Mouse (Mus musculus): ENCODE data around the gene Zdhhc19. TPM values are rescaled to one million over a fixed set of nuclear protein-coding genes. Genes with fewer than 3 reads are reported as not detected.
"Not testable (repeated sequence)": the region's sequence is repeated elsewhere in the genome, so short reads cannot be mapped to it uniquely, and the experiment has no call there.

Gene Zdhhc19
- total RNA-seq, 4 experiments from 2014 or later = not detected

DNA sequence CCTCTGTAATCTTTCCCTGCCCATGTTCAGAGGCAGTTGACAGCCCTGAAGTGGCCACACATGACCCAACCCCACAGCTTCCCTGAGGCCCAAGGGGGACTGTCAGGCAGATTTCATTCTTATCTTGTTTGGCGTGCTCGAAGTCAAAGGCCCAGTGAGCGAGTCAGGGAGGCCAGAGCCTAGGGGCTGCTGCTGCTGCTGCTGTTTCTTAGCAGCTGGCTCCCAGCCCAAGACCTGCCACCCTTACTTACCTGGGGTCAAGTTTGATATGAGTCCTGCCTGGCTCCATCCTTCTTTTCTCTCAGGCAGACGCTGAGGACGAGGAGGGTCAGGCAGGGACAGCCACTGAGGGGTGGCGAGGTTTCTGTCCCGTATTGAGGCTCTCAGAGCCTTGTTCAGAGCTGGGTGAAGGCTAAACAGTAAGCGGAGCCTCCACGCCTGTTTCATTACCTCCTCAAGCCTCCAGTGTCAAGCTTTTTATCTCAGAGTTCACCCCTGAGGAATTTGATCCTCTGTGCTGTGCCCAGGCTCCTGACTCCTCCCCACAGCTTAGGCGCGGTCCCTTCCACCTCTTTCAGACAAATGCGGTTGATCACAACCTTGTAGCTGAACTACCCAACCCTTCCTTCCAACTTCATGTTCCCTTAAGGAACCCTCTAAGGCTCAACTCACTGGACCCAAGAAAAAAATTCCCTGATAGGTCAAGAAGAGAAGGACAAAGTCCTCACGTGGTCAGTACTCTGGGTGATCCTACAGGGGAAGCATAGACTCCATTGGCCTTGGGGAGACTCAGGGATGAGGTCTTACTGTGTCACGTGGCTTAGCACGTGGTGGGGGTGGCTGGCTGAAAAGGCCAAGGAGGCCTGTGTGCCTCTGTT lies 8.6 kb upstream of the Zdhhc19 start, which contains the start of gene Slc51a:
Gene Slc51a (minus strand): TSS at position 646 of the 878 bp plus-strand sequence.
- no peak for DNase-seq (ENCODE audit: low spot score)

DNA sequence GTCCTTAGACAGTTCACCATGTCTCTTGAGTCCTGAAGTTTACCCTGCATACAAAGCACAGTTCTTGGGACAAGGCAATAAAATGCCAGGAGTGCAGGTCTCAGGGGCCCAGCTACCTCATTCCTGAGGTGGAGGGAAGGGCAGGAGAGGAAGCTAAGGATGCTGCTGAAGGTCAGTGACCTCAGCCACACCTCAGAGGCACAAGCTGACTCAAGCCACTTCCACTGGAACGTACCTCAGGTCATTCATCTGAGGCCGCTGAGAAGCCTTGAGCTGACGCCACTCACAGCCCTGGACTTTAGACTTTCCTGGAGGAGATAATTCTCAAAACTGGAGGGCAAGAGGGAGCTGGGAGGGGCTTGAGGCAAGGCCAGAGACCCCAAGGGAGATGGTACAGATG lies 7.1 kb upstream of the Zdhhc19 start:
- no peak for DNase-seq (ENCODE audit: low spot score)

DNA sequence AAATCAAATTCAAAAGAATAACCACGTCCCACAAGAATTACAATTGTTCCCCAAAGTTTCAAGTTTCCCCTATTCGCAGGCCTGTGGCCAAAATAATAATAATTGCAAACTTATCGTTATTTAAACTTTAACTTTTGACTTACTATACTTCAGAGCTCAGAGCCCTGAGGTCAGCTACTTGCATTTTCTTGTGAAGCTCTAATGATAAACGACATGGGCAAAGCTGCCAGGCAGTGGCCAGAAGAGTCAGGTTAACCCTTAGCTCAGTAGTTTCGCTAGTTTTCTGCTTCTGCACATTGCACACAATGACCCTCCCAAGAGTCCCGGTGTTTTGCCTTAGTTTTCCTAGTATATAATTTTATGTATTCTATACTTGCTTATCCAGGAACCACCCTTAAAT lies 1.7 kb upstream of the Zdhhc19 start:
- not testable (repeated sequence) for DNase-seq (ENCODE audit: low spot score)

- no peak for DNase-seq (ENCODE audit: low spot score)
These were observed 2.9 kb downstream of the Zdhhc19 start for GRCm38 (mm10) chr16:32498996-32499395.

DNA sequence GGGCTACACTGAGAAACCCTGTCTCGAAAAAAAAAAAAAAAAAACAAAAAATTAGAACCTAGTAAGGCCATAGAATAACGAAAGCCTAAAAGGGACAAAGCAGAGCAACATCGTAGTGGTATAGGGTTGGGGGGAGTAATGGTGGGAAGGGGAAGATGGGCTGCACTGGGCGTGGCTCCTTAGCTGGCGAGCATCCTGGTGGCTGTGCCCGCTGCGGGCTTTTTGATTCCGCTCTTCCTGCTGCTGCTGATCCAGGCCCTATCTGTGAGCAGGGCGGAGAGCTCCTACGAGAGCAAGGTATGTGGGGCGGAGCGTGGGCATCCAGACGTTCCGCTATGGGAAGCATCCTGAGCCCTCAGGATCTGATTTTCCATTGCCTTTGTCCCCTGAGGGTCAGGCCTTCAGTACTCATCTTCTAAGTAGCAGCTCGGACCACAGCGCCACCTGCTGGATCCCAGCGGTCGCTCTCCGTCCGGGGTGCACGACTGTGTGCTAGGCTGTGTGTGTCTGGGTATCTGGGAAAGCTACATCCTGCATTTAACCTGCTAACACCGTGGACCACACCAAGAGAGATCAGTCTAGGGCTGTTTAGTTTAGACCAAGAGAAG lies 3.5 kb downstream of the Zdhhc19 start:
- DNase-seq (ENCODE audit: low spot score) = peak; percentile 65

DNA sequence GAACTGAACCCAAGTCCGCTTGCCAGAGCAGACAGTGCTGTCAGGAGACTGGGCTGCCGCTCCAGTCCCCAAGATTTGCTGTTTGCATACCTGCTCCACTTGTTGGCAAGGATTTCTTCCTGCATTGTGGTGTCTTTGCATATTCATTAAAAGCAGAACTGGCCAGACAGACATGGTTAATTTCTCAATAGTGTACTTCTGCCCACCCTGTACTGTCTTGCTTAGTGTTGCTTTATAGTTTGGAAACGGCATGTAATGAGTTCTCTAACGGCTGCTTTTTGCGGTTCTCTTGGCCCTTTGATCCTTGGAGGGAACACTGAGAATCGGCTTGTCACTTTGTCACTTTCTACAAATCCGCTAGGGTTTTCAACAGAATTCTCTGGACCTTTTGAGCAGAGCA lies 5.4 kb downstream of the Zdhhc19 start:
- no peak for DNase-seq (ENCODE audit: low spot score)

DNA sequence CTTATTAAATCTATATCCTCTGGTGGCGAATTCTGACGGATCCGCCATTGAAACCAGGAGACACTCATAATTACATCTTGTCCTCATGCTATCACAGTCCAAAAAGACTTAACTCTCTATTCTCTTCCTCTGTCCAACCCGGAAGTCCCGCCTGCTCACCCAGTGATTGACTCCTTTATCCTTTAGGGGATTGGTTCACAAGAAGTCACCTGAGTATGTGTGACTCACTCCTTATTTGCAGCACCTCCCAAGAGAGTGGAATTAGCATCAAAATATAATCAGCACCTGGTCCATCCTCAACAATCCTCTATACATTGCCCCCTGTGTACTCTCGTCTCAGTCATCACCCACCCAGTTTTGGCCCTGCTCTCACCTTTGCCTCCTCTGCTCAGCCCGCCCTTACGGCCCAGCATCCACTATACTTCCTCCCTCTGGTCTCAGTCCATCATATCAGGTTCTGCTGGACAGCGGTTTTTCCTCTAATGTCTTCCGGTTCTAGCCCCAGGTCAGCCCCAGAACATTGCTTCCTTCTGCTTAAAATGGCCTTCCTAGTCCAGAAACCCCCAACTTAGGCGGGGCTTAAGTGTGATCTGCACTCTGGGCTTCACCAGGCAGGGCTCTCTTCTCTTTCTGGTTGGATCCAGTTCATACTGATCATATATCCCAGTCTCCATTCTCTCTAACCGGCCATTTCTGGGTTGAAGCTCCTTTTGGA lies 6.7 kb downstream of the Zdhhc19 start:
- DNase-seq (ENCODE audit: low spot score) = no peak

DNA sequence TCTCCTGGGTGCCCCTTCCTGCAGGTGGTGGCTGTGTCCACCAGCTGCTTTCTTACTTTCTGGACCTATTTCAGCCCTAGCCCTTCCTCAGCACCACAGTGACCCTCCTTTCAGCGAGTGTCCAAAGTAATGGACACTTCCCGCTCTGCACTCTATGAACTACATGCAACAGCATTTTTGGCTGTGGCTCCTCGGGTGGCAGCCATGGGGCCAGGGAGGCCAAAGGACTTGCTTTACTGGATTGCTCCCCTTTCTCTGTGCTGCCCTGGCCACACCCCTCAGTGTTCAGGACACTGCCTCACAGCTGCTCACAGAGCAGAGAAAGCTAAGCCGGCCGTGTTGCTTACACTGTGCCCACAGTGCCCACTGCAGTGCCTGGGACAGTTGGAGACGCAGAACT lies 7.6 kb downstream of the Zdhhc19 start:
- DNase-seq (ENCODE audit: low spot score) = no peak

DNA sequence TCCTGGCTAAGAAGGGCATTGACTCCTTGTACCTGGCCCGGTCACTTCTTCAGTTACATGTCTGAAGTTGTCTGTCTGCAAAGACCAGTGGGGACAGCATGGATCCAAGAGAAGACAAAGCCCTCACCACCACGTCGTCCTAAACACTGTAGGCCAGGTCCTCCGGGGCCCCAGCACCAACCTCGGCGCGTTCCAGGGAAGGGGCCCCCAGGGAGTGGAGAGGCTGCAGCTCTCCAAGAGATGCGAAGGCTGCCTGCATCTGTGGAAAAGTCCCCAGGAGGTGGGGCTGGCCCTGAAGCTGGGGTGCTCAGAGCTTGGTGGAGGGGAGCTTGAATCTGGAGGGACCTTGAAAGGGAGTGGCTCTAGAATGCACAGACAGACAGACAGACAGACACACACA lies 10.2 kb downstream of the Zdhhc19 start:
- no peak for DNase-seq (ENCODE audit: low spot score)

DNA sequence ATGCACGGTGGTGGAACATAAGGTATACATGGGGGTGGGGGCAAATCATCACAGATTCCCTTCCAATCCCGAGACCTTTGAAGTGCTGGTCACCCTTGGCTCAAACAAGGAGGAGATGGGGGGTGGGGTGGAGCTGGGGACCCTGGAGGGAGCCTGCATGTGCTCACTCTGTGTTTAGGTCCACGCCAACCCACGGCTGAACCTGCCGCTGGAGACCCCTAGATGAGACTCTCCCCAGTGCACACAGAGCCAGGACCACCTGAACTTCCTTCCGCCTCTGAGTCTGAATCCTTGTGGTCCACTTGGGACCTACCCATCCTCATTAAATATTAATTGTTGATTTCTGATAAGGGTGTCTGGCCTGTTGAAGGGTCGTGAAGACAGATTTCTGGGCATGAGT lies 10.8 kb downstream of the Zdhhc19 start:
- DNase-seq (ENCODE audit: low spot score) = no peak

DNA sequence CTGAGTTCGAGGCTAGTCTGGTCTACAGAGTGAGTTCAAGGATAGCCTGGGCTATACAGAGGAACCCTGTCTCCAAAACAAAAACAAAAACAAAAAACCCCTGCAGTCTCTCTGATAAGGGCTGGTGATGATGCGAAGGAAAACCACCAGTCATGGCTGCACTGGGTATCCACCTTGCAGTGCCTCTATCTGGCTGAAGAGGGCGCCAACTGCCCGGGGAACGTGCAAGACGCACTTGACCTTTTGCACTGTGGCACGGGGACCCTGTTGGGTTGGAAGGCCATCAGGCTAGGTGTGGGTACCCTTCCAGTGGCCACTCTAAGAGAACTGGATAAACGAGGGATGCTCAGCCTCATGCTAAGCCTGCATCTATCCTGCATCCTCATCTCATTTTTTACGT lies 11.3 kb downstream of the Zdhhc19 start:
- DNase-seq (ENCODE audit: low spot score) = peak; percentile 26

- no peak for DNase-seq (ENCODE audit: low spot score)
These were observed 12.0 kb downstream of the Zdhhc19 start for GRCm38 (mm10) chr16:32508035-32508434.

- DNase-seq (ENCODE audit: low spot score) = no peak
These were observed 12.5 kb downstream of the Zdhhc19 start for GRCm38 (mm10) chr16:32508506-32509065.

DNA sequence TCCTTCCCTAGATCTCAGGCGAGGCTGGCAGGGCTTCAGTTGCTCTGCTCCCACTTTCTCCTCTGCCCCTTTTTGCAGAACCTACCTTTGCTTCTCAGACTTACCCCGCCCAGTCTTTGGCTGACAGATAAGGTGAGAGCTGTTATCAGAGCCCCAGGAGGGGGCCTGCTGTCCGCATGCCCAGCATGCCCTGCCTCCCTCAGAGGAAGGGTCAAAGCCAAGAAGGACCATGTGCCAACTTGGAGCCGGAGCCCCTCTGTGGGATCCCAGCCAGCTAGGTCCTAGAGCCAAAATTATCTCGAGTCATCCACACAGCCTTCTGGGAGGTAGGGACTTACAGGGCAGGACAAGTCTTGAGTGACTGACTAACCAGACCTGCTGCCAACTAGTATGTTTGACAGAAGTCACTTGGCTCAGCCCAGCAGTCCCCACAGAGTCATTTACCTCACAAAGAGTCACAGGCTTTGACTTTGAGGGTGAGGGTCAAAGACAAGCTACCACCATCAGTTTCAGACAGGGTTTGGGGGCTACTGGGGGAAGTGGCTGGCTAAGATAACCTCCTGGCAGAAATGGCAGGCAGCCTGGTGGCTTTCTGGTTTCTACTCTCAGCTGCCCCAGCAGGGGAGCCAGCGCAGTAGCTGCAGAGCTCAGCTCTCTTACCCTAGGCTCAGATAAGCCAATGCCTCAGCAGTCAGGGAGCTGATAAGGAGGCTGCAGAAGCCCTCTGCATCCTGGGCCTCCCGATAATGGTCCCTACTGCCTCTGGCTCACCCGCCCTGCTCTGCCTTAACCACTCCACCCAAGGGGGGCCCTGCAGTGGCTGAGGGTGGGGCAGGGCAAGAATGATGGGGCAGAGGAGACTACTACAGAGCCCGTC lies 13.2 kb downstream of the Zdhhc19 start:
- DNase-seq (ENCODE audit: low spot score) = peak; percentile 16

- DNase-seq (ENCODE audit: low spot score) = no peak
These were observed 14.6 kb downstream of the Zdhhc19 start for GRCm38 (mm10) chr16:32510399-32511337.

- DNase-seq (ENCODE audit: low spot score) = no peak
These were observed 15.3 kb downstream of the Zdhhc19 start for GRCm38 (mm10) chr16:32511338-32511734.

GRCm38 (mm10) chr16:32511827-32512490 lies 15.9 kb downstream of the Zdhhc19 start:
- no peak for DNase-seq (ENCODE audit: low spot score)

DNA sequence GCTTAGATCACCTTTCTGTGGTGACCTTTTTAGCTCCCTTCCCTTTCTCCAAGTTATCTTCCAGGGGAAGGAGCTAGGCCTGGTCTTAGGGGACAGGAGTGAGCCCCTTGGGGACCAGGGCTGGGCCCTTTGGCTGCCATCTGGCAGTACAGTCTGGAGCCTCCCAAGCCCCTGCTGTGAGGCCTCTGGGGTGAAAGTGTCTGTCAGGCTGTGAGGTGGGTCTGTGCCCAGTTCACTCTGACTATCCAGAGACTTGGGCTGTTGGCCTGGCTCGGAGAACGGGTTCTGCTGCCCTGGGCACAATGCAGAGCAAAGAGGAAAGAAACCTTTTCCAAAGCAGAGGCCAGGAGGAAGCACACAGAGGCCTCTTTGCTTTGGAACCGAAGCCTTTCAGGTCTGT lies 16.9 kb downstream of the Zdhhc19 start:
- no peak for DNase-seq (ENCODE audit: low spot score)

DNA sequence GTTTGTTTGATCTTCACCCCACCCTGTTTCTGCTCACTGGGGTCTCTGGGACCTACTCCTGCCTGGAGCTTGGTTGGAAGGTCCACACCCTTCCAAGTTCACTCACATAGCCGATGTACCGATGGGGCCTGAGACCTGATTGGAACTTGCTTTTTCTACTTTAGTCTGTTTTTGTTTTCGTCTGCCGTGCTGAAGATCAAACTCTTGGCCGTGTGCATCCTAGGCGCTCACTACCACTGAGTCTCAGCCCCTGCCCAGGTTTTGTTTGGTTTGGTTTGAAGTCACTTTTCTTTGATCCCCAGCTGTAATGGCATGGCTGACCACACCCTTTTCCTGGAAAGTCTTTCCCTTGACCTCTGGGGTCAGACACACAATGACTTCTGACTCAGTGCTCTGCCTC lies 17.3 kb downstream of the Zdhhc19 start:
- no peak for DNase-seq (ENCODE audit: low spot score)
